Mouse (Mus musculus) heart, adult 2 months (tissue): ENCODE measurements at regions not wholly inside any gene's neighbourhood (a gene's known extent, or its start where the extent isn't known, plus 50 kb on each side); places are given as distances from the start of the nearest gene placed in this dataset.

ENCODE experiments used
- DNase-seq, 2 experiments: peaks; one replicate each; pipeline ENCODE4 v3.0.0; 2021
- H3K27ac ChIP-seq: fragments of 200-600 bp; 2 replicates; pipeline ENCODE4 v1.8.1; 2022
- H3K27me3 ChIP-seq: fragments of 200-500 bp; 2 replicates; pipeline ENCODE4 v1.6.1; 2012; ENCODE audit warnings: mild to moderate bottlenecking, low read length, inconsistent platforms, mixed read lengths; ENCODE audit not compliant: control insufficient read depth, insufficient read depth
- H3K36me3 ChIP-seq: fragments of 200-500 bp; 2 replicates; pipeline ENCODE4 v1.6.1; 2012; ENCODE audit warnings: low read length, inconsistent platforms; ENCODE audit not compliant: control insufficient read depth, insufficient read depth
- H3K4me1 ChIP-seq: fragments of 200-500 bp; 2 replicates; pipeline ENCODE4 v1.6.1; 2011; ENCODE audit warnings: low read length; ENCODE audit not compliant: control insufficient read depth, insufficient read depth
- H3K4me3 ChIP-seq: fragments of 200-600 bp; 2 replicates; pipeline ENCODE4 v1.8.1; 2022
- H3K79me2 ChIP-seq: fragments of 200-500 bp; replicated peaks from 2 replicates; pipeline ENCODE4 v1.6.1; 2012; ENCODE audit warnings: mild to moderate bottlenecking, inconsistent platforms, low read length, moderate library complexity, mixed read lengths; ENCODE audit not compliant: control insufficient read depth, insufficient read depth
- H3K9ac ChIP-seq: fragments of 200-500 bp; 2 replicates; pipeline ENCODE4 v1.6.1; 2012; ENCODE audit warnings: low read depth, mild to moderate bottlenecking, control low read depth, inconsistent platforms, low read length, mixed read lengths
- CTCF ChIP-seq: fragments of 200-600 bp; IDR thresholded peaks from 2 replicates; pipeline ENCODE4 v1.8.1; 2022; ENCODE audit warnings: antibody characterized with exemption, mild to moderate bottlenecking, moderate library complexity
- EP300 ChIP-seq: fragments of 200-500 bp; IDR thresholded peaks from 2 replicates; pipeline ENCODE4 v1.6.1; 2011; ENCODE audit warnings: low read depth, low read length, control low read depth; ENCODE audit not compliant: insufficient read depth
- POLR2A ChIP-seq: fragments of 200-500 bp; IDR thresholded peaks from 2 replicates; pipeline ENCODE4 v1.6.1; 2011; ENCODE audit warnings: mild to moderate bottlenecking, low read depth, low read length, control low read depth; ENCODE audit not compliant: insufficient read depth
- WGBS: fragments of 180-500 bp; shearing (Covaris S2); methylation state at CpG from one replicate; pipeline ENCODE4 v1.1.7; 2018; 5-methylcytosine and 5-hydroxymethylcytosine counted together
- intact Hi-C: fragments of 180-260 bp; cut with DNase I; formaldehyde crosslinking; loops from one replicate; pipeline ENCODE4 v1.15.1; 2025

DNA sequence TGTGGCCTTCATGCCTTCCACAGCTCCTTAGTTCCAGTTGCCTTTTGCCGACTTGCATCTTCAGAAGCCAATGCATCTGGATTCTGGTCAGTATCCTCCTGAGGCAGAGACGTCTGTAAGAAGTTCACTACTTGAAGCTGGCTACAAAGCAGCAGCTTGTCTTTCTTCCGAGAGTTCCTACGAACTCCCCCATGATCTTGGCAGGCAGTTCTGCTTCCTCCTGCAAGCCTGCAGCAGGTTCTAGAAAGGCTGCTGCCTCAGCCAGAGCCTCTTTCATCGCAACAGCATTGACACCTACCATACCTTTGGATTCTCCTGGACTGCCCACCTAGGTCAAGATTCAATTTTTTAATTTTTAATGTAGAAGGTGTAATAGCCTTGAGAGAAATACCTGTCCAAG is 158.3 kb upstream of the Ercc4 start:
- H3K79me2 ChIP-seq, result no peaks in the 10 kb centered on the region
- no peaks in the 10 kb centered on the region for H3K36me3 ChIP-seq
- no peak overlapping the region for H3K9ac ChIP-seq
- no peak overlapping the region for H3K27ac ChIP-seq
- TF ChIP-seq CTCF (no peak), EP300 (no peak), POLR2A (no peak)
- no peaks in the 10 kb centered on the region for H3K27me3 ChIP-seq
- no peaks in the 10 kb centered on the region for H3K4me1 ChIP-seq
- intact Hi-C loops, result no loop called here
- DNase-seq, result no peak
- WGBS, result 73% methylated on average over 5 of the region's 5 CpGs
- no peak overlapping the region for H3K4me3 ChIP-seq

DNA sequence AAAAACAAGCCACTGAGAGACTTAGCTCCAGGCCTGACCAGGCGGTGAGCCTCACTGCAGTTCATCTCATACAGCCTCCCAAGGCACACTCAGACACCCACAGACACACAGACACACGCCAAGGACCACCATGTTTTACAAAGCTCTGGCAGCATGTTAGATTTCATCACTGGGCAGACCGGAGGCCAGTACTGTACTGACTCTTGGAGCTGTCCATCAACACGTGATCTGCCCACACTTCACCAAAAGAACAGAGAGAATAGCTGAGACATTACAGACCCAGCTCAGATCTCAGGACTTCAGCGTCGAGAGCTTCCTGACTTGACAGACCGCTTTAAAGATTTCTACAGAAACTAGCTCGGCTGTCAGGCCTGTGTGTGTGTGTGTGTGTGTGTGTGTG is 155.5 kb upstream of the Ercc4 start:
- Histone ChIP-seq H3K4me1 (no peaks in the 10 kb centered on the region), H3K4me3 (no peak overlapping the region), H3K36me3 (no peaks in the 10 kb centered on the region), H3K9ac (no peak overlapping the region), H3K27ac (no peak overlapping the region), H3K27me3 (no peaks in the 10 kb centered on the region), H3K79me2 (no peaks in the 10 kb centered on the region)
- no peak for DNase-seq
- WGBS, result 36% methylated on average over 8 of the region's 8 CpGs
- intact Hi-C loops, result no loop called here
- TF ChIP-seq EP300 (no peak), CTCF (no peak), POLR2A (no peak)

DNA sequence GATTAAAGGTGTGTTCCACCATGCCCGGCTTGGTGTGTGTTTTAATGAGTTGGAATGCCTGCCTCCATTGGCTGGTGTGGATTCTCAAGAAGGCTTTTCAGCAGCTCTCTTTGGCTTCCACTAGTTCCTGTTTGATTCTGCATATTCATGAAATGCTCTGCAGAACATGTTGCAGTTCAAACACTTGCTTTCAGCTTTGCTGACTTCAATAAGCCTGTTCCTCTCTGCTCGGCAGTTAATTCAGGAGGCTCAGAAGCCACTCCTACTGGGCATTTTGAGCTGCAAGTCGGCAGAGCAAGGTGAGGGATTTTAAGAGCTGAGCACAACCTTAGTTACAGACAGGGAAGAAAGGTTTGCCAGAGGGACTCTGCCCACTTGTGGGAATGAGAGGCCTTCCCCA is 153.1 kb upstream of the Ercc4 start:
- intact Hi-C loops, result no loop called here
- TF ChIP-seq POLR2A, result no peak
- no peak for TF ChIP-seq EP300
- TF ChIP-seq CTCF, result no peak
- Histone ChIP-seq H3K36me3 (no peaks in the 10 kb centered on the region), H3K9ac (no peak overlapping the region), H3K4me3 (no peak overlapping the region), H3K4me1 (no peaks in the 10 kb centered on the region), H3K27me3 (no peaks in the 10 kb centered on the region), H3K79me2 (no peaks in the 10 kb centered on the region), H3K27ac (no peak overlapping the region)
- WGBS, result 54% methylated on average over 3 of the region's 3 CpGs
- DNase-seq, result no peak

DNA sequence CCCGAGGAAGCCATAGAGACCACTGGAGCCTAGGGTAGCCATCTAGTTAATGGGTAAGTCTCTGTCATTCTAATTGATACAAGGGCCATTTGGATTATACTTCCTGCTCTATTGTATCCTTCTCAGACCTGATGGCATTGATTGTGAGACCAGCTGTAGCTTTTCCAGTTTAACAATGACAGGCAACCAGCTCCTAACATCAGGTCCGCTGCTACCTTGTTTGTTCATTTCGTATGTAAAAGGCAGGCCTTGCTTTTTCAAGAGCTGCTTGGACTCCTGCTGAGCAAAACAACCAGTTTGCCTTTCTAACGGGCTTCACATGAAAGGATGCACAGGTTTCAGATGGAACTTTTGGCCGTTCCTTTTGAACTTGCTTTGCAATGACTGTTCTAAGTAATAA is 148.6 kb upstream of the Ercc4 start:
- no peaks in the 10 kb centered on the region for H3K79me2 ChIP-seq
- no peak overlapping the region for H3K27ac ChIP-seq
- no peak for DNase-seq
- 67% methylated on average over 5 of the region's 5 CpGs for WGBS
- H3K36me3 ChIP-seq, result no peaks in the 10 kb centered on the region
- no peak overlapping the region for H3K9ac ChIP-seq
- TF ChIP-seq CTCF, result no peak
- no peak for TF ChIP-seq POLR2A
- no peak for TF ChIP-seq EP300
- no peaks in the 10 kb centered on the region for H3K27me3 ChIP-seq
- H3K4me3 ChIP-seq, result no peak overlapping the region
- intact Hi-C loops, result no loop called here
- no peaks in the 10 kb centered on the region for H3K4me1 ChIP-seq

- 51% methylated on average over 1 of the region's 1 CpGs for WGBS
- no peaks in the 10 kb centered on the region for H3K79me2 ChIP-seq
- H3K4me3 ChIP-seq, result no peak overlapping the region
- no peak for TF ChIP-seq EP300
- no peak for TF ChIP-seq CTCF
- no peak for TF ChIP-seq POLR2A
- H3K36me3 ChIP-seq, result no peaks in the 10 kb centered on the region
- no peak overlapping the region for H3K9ac ChIP-seq
- DNase-seq, result no peak
- H3K27ac ChIP-seq, result no peak overlapping the region
- no peaks in the 10 kb centered on the region for H3K27me3 ChIP-seq
- H3K4me1 ChIP-seq, result no peaks in the 10 kb centered on the region
- intact Hi-C loops, result no loop called here
Observed at GRCm38 (mm10) chr16:12982681-12983080, 126.8 kb upstream of the Ercc4 start.

DNA sequence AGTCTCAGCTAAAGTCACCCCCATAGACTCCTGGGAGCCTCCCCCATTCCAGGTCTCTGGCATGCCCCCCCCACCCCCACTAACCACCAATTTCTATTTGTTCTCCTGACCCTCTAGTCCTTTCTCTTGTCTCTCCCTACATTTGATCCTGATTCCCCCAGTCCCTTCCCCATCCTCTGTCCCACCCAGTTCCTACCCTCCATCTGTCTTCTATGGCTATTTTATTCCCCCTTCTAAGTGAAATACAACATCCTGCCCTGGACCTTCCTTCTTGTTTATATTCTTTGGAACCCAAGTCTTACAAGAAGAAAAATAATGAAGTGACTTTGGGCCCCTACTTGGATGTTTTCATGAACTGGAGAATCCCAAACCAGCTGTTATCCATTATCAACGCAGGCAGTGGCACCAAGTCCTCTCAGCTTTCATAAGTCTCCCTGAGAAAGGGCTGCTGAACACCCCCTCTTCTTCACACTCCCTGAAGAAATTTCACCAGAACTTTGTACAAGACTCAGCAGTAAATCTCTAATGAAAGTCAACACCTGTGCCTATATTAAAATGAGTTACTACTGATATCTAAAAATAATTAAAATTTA is 108.1 kb upstream of the Ercc4 start:
- Histone ChIP-seq H3K27me3 (no peaks in the 10 kb centered on the region), H3K9ac (no peak overlapping the region), H3K4me3 (no peak overlapping the region), H3K36me3 (no peaks in the 10 kb centered on the region), H3K27ac (no peak overlapping the region), H3K79me2 (no peaks in the 10 kb centered on the region), H3K4me1 (no peaks in the 10 kb centered on the region)
- intact Hi-C loops, result no loop called here
- no peak for TF ChIP-seq POLR2A
- no peak for TF ChIP-seq EP300
- no peak for TF ChIP-seq CTCF
- WGBS, result 45% methylated on average over 1 of the region's 1 CpGs
- DNase-seq, result no peak
